In the genomic region with DNA sequence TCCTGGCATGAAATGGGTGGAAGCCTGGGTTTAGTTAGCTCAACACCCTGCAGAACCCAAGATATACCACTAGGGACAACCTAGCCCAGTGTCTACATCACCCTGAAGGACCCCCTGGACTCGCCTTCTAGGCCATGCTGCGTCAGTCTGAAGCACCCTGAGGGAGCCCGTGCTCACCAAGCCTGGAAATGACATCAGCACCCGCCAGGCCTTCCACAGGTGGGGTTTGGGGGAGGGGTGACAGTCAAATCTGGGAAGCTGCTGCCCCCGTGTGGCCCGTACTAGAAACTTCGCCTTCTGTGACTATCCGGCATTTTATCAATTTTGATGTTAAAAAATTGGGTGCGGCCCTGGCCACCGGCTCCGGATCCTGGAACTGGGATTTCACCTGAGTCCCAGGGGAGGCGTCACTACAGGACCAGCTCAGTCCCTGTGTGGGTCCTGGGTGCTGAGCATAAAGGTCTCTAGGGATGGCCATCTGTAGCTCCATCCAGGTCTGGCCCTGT, we compare ENCODE assay signal across 8 mouse cellular contexts. TPM values are rescaled to one million over a fixed set of nuclear protein-coding genes. Genes with fewer than 3 reads are reported as not detected.
DNase-seq lines count a peak whose midpoint lies in the region; ATAC-seq and TF ChIP-seq lines count a peak whose summit lies in the region.

No protein-coding gene starts in this region.

- 6% methylated on average over 12 of the region's 12 CpGs for WGBS in forebrain, embryonic 12.5 days
- WGBS in heart, embryonic 16.5 days, result 1% methylated on average over 12 of the region's 12 CpGs
- 2% methylated on average over 12 of the region's 12 CpGs for WGBS in liver, embryonic 14.5 days (ENCODE audit: insufficient replicate concordance)
- 9% methylated on average over 12 of the region's 12 CpGs for WGBS in neural tube, embryonic 11.5 days
- WGBS in stomach, postnatal 0 days, result 3% methylated on average over 12 of the region's 12 CpGs

- H3K27ac ChIP-seq in forebrain, embryonic 12.5 days, result no peak overlapping the region
- H3K27ac ChIP-seq in heart, embryonic 16.5 days (ENCODE audit: low read length), result peak overlapping the region; percentile 69
- H3K27ac ChIP-seq in liver, embryonic 14.5 days, result no peak overlapping the region
- H3K27ac ChIP-seq in neural tube, embryonic 11.5 days (ENCODE audit: low read depth, low read length), result no peak overlapping the region
- H3K27ac ChIP-seq in stomach, postnatal 0 days (replicated peaks), result peak overlapping the region; percentile 65; the same call in 1 of the 2 replicates

- TF ChIP-seq CTCF in E14TG2a.4 (conservative IDR thresholded peaks at IDR 0.05; ENCODE audit: low read length), result peak; percentile 81
- TF ChIP-seq CTCF in liver, embryonic 14.5 days (IDR thresholded peaks at IDR 0.05; ENCODE audit: low read depth), result peak; percentile 95
- TF ChIP-seq CTCF in stomach, postnatal 0 days (IDR thresholded peaks at IDR 0.05; ENCODE audit: low read depth), result peak; percentile 90

- TF ChIP-seq EP300 in liver, embryonic 14.5 days (IDR thresholded peaks at IDR 0.05; ENCODE audit: low read depth), result no peak
- no peak for TF ChIP-seq EP300 in stomach, postnatal 0 days (optimal IDR thresholded peaks at IDR 0.05)

- peak; percentile 77 for ATAC-seq in forebrain, embryonic 12.5 days (ENCODE audit: low FRiP score)
- ATAC-seq in heart, embryonic 16.5 days (replicated peaks; ENCODE audit: extremely low read depth, insufficient read depth, low FRiP score), result peak; percentile 89
- ATAC-seq in liver, embryonic 14.5 days (ENCODE audit: insufficient read depth), result peak; percentile 64
- no peak for ATAC-seq in neural tube, embryonic 11.5 days (ENCODE audit: insufficient read depth, low FRiP score, low TSS enrichment)
- peak; percentile 95 for ATAC-seq in stomach, postnatal 0 days (ENCODE audit: low FRiP score, low TSS enrichment)

- DNase-seq in c-Kit-negative CD71-positive TER-119-positive erythroid progenitor cells, embryonic 14.5 days (ENCODE audit: low read depth, low spot score), result peak; percentile 54
- DNase-seq in kidney, postnatal 25 days, result peak; percentile 96 to 98
- DNase-seq in liver, embryonic 14.5 days (ENCODE audit: low read depth in 3 of 3, low spot score in 3 of 3), result peak in 2 of 3 experiments; percentile 55 to 67
- peak; percentile 80 for DNase-seq in neural tube, embryonic 11.5 days (ENCODE audit: low spot score)
- DNase-seq in stomach, postnatal 0 days (ENCODE audit: low spot score), result peak; percentile 93

- peaks cover 59% of the 10 kb centered on the region for H3K4me1 ChIP-seq in E14TG2a.4 (replicated peaks; ENCODE audit: low read depth, low read length)
- H3K4me1 ChIP-seq in forebrain, embryonic 12.5 days, result no peaks in the 10 kb centered on the region
- peaks cover 7% of the 10 kb centered on the region for H3K4me1 ChIP-seq in heart, embryonic 16.5 days (ENCODE audit: control insufficient read depth, insufficient read depth, low read length)
- peaks cover 3 to 10% of the 10 kb centered on the region in 2 experiments; a peak in 3 of 4 replicates for H3K4me1 ChIP-seq in liver, embryonic 14.5 days (replicated peaks; ENCODE audit: control insufficient read depth in 2 of 2, insufficient read depth in 2 of 2, low read length in 1 of 2)
- no peaks in the 10 kb centered on the region for H3K4me1 ChIP-seq in neural tube, embryonic 11.5 days (ENCODE audit: control insufficient read depth, insufficient read depth, low read length)
- H3K4me1 ChIP-seq in stomach, postnatal 0 days (replicated peaks; ENCODE audit: control insufficient read depth, insufficient read depth), result no peaks in the 10 kb centered on the region

- no peak overlapping the region for H3K4me3 ChIP-seq in E14TG2a.4 (replicated peaks; ENCODE audit: low read length)
- no peak overlapping the region for H3K4me3 ChIP-seq in forebrain, embryonic 12.5 days (replicated peaks)
- H3K4me3 ChIP-seq in heart, embryonic 16.5 days (ENCODE audit: low read length), result no peak overlapping the region
- no peak overlapping the region for H3K4me3 ChIP-seq in liver, embryonic 14.5 days (ENCODE audit: insufficient read depth in 1 of 2, low read depth in 2 of 2, low read length in 2 of 2)
- no peak overlapping the region for H3K4me3 ChIP-seq in neural tube, embryonic 11.5 days (ENCODE audit: low read depth, low read length)
- H3K4me3 ChIP-seq in stomach, postnatal 0 days (ENCODE audit: low read depth, low read length), result no peak overlapping the region

- no peak overlapping the region for H3K4me2 ChIP-seq in forebrain, embryonic 12.5 days
- no peak overlapping the region for H3K4me2 ChIP-seq in heart, embryonic 16.5 days (ENCODE audit: low read depth, low read length)
- no peak overlapping the region for H3K4me2 ChIP-seq in liver, embryonic 14.5 days (ENCODE audit: low read depth)
- no peak overlapping the region for H3K4me2 ChIP-seq in neural tube, embryonic 11.5 days (ENCODE audit: low read depth)
- H3K4me2 ChIP-seq in stomach, postnatal 0 days (replicated peaks; ENCODE audit: low read depth), result no peak overlapping the region

- no peaks in the 10 kb centered on the region for H3K36me3 ChIP-seq in E14TG2a.4 (ENCODE audit: insufficient read depth, low read length)
- H3K36me3 ChIP-seq in forebrain, embryonic 12.5 days (replicated peaks), result no peaks in the 10 kb centered on the region
- H3K36me3 ChIP-seq in heart, embryonic 16.5 days (ENCODE audit: control insufficient read depth, insufficient read depth), result no peaks in the 10 kb centered on the region
- no peaks in the 10 kb centered on the region for H3K36me3 ChIP-seq in liver, embryonic 14.5 days (replicated peaks; ENCODE audit: control insufficient read depth, insufficient read depth, low read depth)
- no peaks in the 10 kb centered on the region for H3K36me3 ChIP-seq in neural tube, embryonic 11.5 days (ENCODE audit: control insufficient read depth, insufficient read depth, low read length)
- no peaks in the 10 kb centered on the region for H3K36me3 ChIP-seq in stomach, postnatal 0 days (ENCODE audit: control insufficient read depth, insufficient read depth, low read length)

- peaks cover 3% of the 10 kb centered on the region; the same call in 1 of the 2 replicates for H3K9me3 ChIP-seq in E14TG2a.4 (ENCODE audit: low read length)
- H3K9me3 ChIP-seq in forebrain, embryonic 12.5 days, result no peaks in the 10 kb centered on the region
- H3K9me3 ChIP-seq in heart, embryonic 16.5 days (replicated peaks; ENCODE audit: control insufficient read depth, low read length), result 0 out of 2 replicates have a peak, but pooled peaks cover 3% of the 10 kb centered on the region
- no peaks in the 10 kb centered on the region for H3K9me3 ChIP-seq in liver, embryonic 14.5 days (ENCODE audit: control insufficient read depth, low read length)
- H3K9me3 ChIP-seq in neural tube, embryonic 11.5 days (ENCODE audit: control insufficient read depth, low read length), result no peaks in the 10 kb centered on the region
- no peaks in the 10 kb centered on the region for H3K9me3 ChIP-seq in stomach, postnatal 0 days (ENCODE audit: control insufficient read depth, low read length)

- H3K9ac ChIP-seq in forebrain, embryonic 12.5 days, result no peak overlapping the region
- no peak overlapping the region for H3K9ac ChIP-seq in heart, embryonic 16.5 days (ENCODE audit: low read length)
- H3K9ac ChIP-seq in liver, embryonic 14.5 days (replicated peaks), result no peak overlapping the region
- H3K9ac ChIP-seq in neural tube, embryonic 11.5 days (ENCODE audit: low read length), result no peak overlapping the region
- no peak overlapping the region for H3K9ac ChIP-seq in stomach, postnatal 0 days (ENCODE audit: low read length)

- H3K27me3 ChIP-seq in E14TG2a.4 (ENCODE audit: insufficient read depth, low read length), result no peaks in the 10 kb centered on the region; the same call in none of the 2 replicates
- no peaks in the 10 kb centered on the region for H3K27me3 ChIP-seq in forebrain, embryonic 12.5 days
- H3K27me3 ChIP-seq in heart, embryonic 16.5 days (ENCODE audit: control insufficient read depth, insufficient read depth, low read length), result no peaks in the 10 kb centered on the region
- no peaks in the 10 kb centered on the region for H3K27me3 ChIP-seq in liver, embryonic 14.5 days (ENCODE audit: control insufficient read depth, insufficient read depth, low read length)
- H3K27me3 ChIP-seq in neural tube, embryonic 11.5 days (ENCODE audit: control insufficient read depth, insufficient read depth, low read length), result no peaks in the 10 kb centered on the region
- H3K27me3 ChIP-seq in stomach, postnatal 0 days (ENCODE audit: control insufficient read depth, insufficient read depth, low read length), result no peaks in the 10 kb centered on the region

RNA-seq across cellular contexts. Expression of gene Gna11, which starts 6.7 kb away (rescaled TPM):
- 74.8 and 75.9 TPM in 2 replicates for polyA plus RNA-seq in forebrain, embryonic 12.5 days (2016; fragmentation: Nextera tagmentation; extraction: Ambion mirVana)
- 57.4 and 59.7 TPM in 2 replicates for polyA plus RNA-seq in heart, embryonic 16.5 days (2015; fragmentation: Nextera tagmentation; extraction: Ambion mirVana)
- polyA plus RNA-seq in liver, embryonic 14.5 days (2012; rRNA removed), result 14.8 and 17.0 TPM in 2 replicates
- polyA plus RNA-seq in liver, embryonic 14.5 days (2014; fragmentation: Nextera tagmentation; extraction: Ambion mirVana), result 17.3 and 17.4 TPM in 2 replicates
- polyA plus RNA-seq in neural tube, embryonic 11.5 days (2014; fragmentation: Nextera tagmentation; extraction: Ambion mirVana), result 74.6 and 78.8 TPM in 2 replicates
- polyA plus RNA-seq in stomach, postnatal 0 days (2015; fragmentation: Nextera tagmentation; extraction: Ambion mirVana), result 62.5 and 70.7 TPM in 2 replicates

RNA-seq across cellular contexts. Expression of gene Aes, which starts 7.6 kb away (rescaled TPM):
- polyA plus RNA-seq in forebrain, embryonic 12.5 days (2016; fragmentation: Nextera tagmentation; extraction: Ambion mirVana), result 520 TPM in 2 replicates
- 529 and 769 TPM in 2 replicates for polyA plus RNA-seq in heart, embryonic 16.5 days (2015; fragmentation: Nextera tagmentation; extraction: Ambion mirVana)
- polyA plus RNA-seq in liver, embryonic 14.5 days (2012; rRNA removed), result 113 and 134 TPM in 2 replicates
- polyA plus RNA-seq in liver, embryonic 14.5 days (2014; fragmentation: Nextera tagmentation; extraction: Ambion mirVana), result 139 and 156 TPM in 2 replicates
- 266 and 278 TPM in 2 replicates for polyA plus RNA-seq in neural tube, embryonic 11.5 days (2014; fragmentation: Nextera tagmentation; extraction: Ambion mirVana)
- 429 and 495 TPM in 2 replicates for polyA plus RNA-seq in stomach, postnatal 0 days (2015; fragmentation: Nextera tagmentation; extraction: Ambion mirVana)

RNA-seq across cellular contexts. Expression of gene Tle2, which starts 22.7 kb away (rescaled TPM):
- polyA plus RNA-seq in forebrain, embryonic 12.5 days (2016; fragmentation: Nextera tagmentation; extraction: Ambion mirVana), result 14.3 and 16.5 TPM in 2 replicates
- 19.5 and 24.5 TPM in 2 replicates for polyA plus RNA-seq in heart, embryonic 16.5 days (2015; fragmentation: Nextera tagmentation; extraction: Ambion mirVana)
- polyA plus RNA-seq in liver, embryonic 14.5 days (2012; rRNA removed), result 5.2 and 6.5 TPM in 2 replicates
- 0.82 and 0.90 TPM in 2 replicates for polyA plus RNA-seq in liver, embryonic 14.5 days (2014; fragmentation: Nextera tagmentation; extraction: Ambion mirVana)
- polyA plus RNA-seq in neural tube, embryonic 11.5 days (2014; fragmentation: Nextera tagmentation; extraction: Ambion mirVana), result 7.0 and 7.3 TPM in 2 replicates
- polyA plus RNA-seq in stomach, postnatal 0 days (2015; fragmentation: Nextera tagmentation; extraction: Ambion mirVana), result 4.8 and 6.9 TPM in 2 replicates

RNA-seq across cellular contexts. Expression of gene Gna15, which starts 27.6 kb away (rescaled TPM):
- polyA plus RNA-seq in forebrain, embryonic 12.5 days (2016; fragmentation: Nextera tagmentation; extraction: Ambion mirVana), result 0.49 and 0.92 TPM in 2 replicates
- polyA plus RNA-seq in heart, embryonic 16.5 days (2015; fragmentation: Nextera tagmentation; extraction: Ambion mirVana), result 1.1 and 1.3 TPM in 2 replicates
- polyA plus RNA-seq in liver, embryonic 14.5 days (2012; rRNA removed), result 4.2 and 4.6 TPM in 2 replicates
- 3.2 and 4.7 TPM in 2 replicates for polyA plus RNA-seq in liver, embryonic 14.5 days (2014; fragmentation: Nextera tagmentation; extraction: Ambion mirVana)
- 0.41 TPM in 2 replicates for polyA plus RNA-seq in neural tube, embryonic 11.5 days (2014; fragmentation: Nextera tagmentation; extraction: Ambion mirVana)
- polyA plus RNA-seq in stomach, postnatal 0 days (2015; fragmentation: Nextera tagmentation; extraction: Ambion mirVana), result 9.8 and 10.1 TPM in 2 replicates

RNA-seq across cellular contexts. Expression of gene Tle6, which starts 49.2 kb away (rescaled TPM):
- polyA plus RNA-seq in forebrain, embryonic 12.5 days (2016; fragmentation: Nextera tagmentation; extraction: Ambion mirVana), result 3.1 and 4.3 TPM in 2 replicates
- 29.6 and 31.0 TPM in 2 replicates for polyA plus RNA-seq in heart, embryonic 16.5 days (2015; fragmentation: Nextera tagmentation; extraction: Ambion mirVana)
- polyA plus RNA-seq in liver, embryonic 14.5 days (2012; rRNA removed), result 4.5 and 4.8 TPM in 2 replicates
- 5.6 and 5.8 TPM in 2 replicates for polyA plus RNA-seq in liver, embryonic 14.5 days (2014; fragmentation: Nextera tagmentation; extraction: Ambion mirVana)
- polyA plus RNA-seq in neural tube, embryonic 11.5 days (2014; fragmentation: Nextera tagmentation; extraction: Ambion mirVana), result 6.4 and 7.0 TPM in 2 replicates
- 7.6 and 8.9 TPM in 2 replicates for polyA plus RNA-seq in stomach, postnatal 0 days (2015; fragmentation: Nextera tagmentation; extraction: Ambion mirVana)

Comparison
In these comparisons a context has a peak if more than half of its experiments do, and no peak if none do; other contexts are left out.
1. H3K27ac ChIP-seq: peak in heart, embryonic 16.5 days (single experiment) and stomach, postnatal 0 days (single experiment); none in forebrain, embryonic 12.5 days (single experiment), liver, embryonic 14.5 days (single experiment) and neural tube, embryonic 11.5 days (single experiment).
2. Peak in every context shown above with its lines, with median percentiles within 50 percentile points of each other: CTCF ChIP-seq and DNase-seq.